ENCODE assay signal across 14 mouse cellular contexts in genomic region chr6:39849667-39850066, GRCm38 (mm10). TPM values are rescaled to one million over a fixed set of nuclear protein-coding genes. Genes with fewer than 3 reads are reported as not detected.
"Had no signal": no experiment of that assay in that cellular context is flagged by ENCODE, and none has a peak within 500 bp of the region (broad histone marks: within the 10 kb centered on the region; RNA-seq: fewer than 3 reads in every experiment).

No protein-coding gene starts in this region.

- DNase-seq: kidney, adult 18-20 months; kidney, adult 9 months; kidney, postnatal 14 days; kidney, postnatal 4 days; layer of hippocampus, adult 9-11 months; left cerebral cortex, postnatal 4 days; liver, embryonic 13.5 days; lung, adult 2 months; lung, postnatal 14 days; lung, postnatal 4 days; spleen, adult 18-20 months; thymus, postnatal 25 days had no signal

RNA-seq across cellular contexts. Expression of gene Tmem178b, which starts 23.4 kb away (rescaled TPM):
- total RNA-seq: megakaryocyte progenitor cell, adult 5-6 weeks; megakaryocyte-erythroid progenitor cell, adult 5-6 weeks had no signal
